Mouse (Mus musculus): Measurements from ENCODE around the gene Rnf183. TPM values are rescaled to one million over a fixed set of nuclear protein-coding genes. Genes with fewer than 3 reads are reported as not detected.
A peak's percentile ranks its signal among the peaks of the same experiment; 100 is the strongest.
"Not testable (repeated sequence)": the region's sequence is repeated elsewhere in the genome, so short reads cannot be mapped to it uniquely, and the experiment has no call there.

The Rnf183 gene
- 0.40 and 0.95 TPM in 2 replicates for polyA plus RNA-seq (2015; fragmentation: Nextera tagmentation; extraction: Ambion mirVana)

DNA sequence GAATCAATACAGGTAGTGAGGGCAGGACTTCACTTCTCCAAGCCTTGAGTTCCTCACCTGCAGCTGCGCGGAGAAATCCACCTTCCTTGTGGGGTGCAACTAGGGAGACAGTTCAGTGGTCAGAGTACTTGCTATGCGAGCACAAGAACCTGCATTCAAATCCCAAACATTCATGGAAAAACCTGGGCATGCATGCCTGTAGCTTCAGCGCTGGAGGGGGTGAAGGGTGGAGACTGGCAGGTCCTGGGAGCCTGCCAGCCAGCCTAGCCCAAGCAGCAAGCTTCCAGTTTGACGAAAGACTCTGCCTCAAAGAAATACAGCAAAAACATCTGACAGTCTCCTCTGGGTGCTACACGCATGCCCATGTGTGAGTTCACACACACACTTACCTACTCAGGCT is at the start of gene Rnf183:
TSS of gene Rnf183 (minus strand) at position 172 of the 400 bp plus-strand sequence.
- H3K27me3 ChIP-seq (ENCODE audit: insufficient read depth, low read length), result no peaks in the 10 kb centered on the region
- no peak within 1 kb of the TSS for H3K4me3 ChIP-seq (ENCODE audit: low read length)
- H3K9me3 ChIP-seq (ENCODE audit: low read length), result no peaks in the 10 kb centered on the region
- no peaks in the 10 kb centered on the region for H3K4me1 ChIP-seq (ENCODE audit: insufficient read depth, low read length)
- H3K4me2 ChIP-seq (replicated peaks; ENCODE audit: low read depth, low read length), result no peak within 1 kb of the TSS
- WGBS, result 85% methylated on average over 6 of the region's 6 CpGs
- H3K9ac ChIP-seq (replicated peaks; ENCODE audit: low read length), result no peak within 1 kb of the TSS
- no peak within 1 kb of the TSS for H3K27ac ChIP-seq (ENCODE audit: low read length)
- ATAC-seq (ENCODE audit: low FRiP score, low TSS enrichment), result no peak
- no peaks in the 10 kb centered on the region for H3K36me3 ChIP-seq (ENCODE audit: insufficient read depth, low read length)

DNA sequence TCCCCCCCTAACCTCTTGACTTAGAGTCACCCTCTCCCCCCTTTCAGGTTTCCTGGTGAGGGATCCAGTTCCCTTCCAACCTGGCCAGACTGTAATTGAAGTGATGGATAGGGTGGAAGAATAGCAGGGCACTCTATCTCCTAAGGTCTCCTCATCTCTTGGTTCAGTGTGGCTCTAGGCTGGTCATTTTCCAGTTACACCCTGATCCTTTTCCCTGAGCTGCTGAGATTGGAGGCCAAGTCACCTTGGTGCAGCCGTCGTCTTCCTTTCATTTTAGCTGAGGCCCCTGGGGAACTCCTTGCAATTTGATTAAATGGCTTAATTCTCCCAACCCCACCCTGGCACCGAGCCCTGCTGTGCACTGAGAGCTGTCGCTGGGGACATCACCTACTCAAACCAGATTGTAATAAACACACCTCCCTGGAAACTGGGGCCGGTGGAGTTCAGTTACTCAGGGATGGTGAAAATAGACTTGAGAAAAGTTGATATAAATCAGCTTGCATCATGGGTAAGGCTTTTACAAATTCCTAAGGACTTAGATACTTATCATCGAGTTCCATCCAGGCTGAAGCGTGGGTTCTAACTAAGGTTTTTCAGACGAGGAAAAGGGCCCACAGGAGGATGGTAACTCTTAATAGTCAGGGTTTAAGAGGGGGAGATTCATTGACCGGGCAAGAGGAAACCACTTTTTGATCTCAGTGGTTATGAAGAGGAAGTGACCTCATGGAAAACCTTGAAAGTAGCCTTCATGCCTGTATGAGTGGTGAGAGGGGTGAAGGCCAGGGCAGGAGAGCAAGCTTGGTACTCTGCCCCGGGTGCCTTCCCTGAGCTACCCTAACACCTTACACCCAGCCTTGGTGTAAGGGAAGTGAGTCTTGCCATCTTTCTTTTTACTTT is 45.9 kb upstream of the Rnf183 start:
- H3K27me3 ChIP-seq (ENCODE audit: insufficient read depth, low read length), result no peaks in the 10 kb centered on the region
- H3K9me3 ChIP-seq (ENCODE audit: low read length), result no peaks in the 10 kb centered on the region
- H3K36me3 ChIP-seq (ENCODE audit: insufficient read depth, low read length), result no peaks in the 10 kb centered on the region
- H3K4me1 ChIP-seq (ENCODE audit: insufficient read depth, low read length), result peaks cover 12% of the 10 kb centered on the region
- H3K4me3 ChIP-seq (ENCODE audit: low read length), result peak overlapping the region; percentile 58
- WGBS, result 38% methylated on average over 10 of the region's 10 CpGs
- peak overlapping the region; percentile 45; the same call in 1 of the 2 replicates for H3K9ac ChIP-seq (replicated peaks; ENCODE audit: low read length)
- peak overlapping the region; percentile 60; the same call in 1 of the 2 replicates for H3K27ac ChIP-seq (ENCODE audit: low read length)
- peak overlapping the region; percentile 86 for H3K4me2 ChIP-seq (replicated peaks; ENCODE audit: low read depth, low read length)
- ATAC-seq (ENCODE audit: low FRiP score, low TSS enrichment), result peak; percentile 32; the same call in 1 of the 2 replicates

DNA sequence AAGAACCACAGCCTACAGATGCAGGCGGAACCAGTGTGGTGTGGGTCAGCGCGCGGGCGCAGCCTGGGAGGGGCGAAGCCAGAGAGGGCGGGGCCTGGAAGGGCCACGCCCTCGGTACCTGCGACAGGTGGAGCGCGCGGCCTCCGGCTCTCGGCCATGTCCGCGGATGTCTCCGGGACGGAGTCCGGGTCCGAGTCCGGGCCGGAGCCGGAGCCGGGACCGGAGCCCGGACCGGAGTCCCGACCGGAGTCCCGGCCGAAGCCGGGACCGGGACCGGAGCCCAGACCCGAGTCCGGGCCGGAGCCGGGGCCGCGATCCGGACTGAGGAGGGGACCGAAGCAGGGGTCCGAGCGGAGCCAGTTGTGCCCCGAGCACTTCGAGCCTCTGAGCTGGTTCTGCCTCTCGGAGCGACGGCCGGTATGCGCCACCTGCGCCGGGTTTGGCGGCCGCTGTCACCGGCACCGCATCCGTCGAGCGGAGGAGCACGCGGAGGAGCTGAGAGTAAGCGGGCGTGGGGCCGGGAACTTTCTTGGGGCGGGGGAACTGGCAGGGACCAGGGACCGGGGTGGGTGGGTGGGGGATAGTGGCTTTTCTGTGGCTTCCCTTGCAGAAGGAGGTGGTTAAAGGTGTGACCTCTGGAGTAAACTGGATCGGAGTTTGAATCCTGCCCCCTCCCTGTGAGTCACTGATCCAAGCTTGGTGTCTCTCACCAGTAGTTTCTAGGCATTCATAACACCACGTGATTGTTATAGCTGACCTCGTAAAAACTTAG is 45.1 kb upstream of the Rnf183 start, which contains the start of gene Bspry:
TSS of gene Bspry (plus strand) at position 117 of the 772 bp plus-strand sequence.
- H3K9ac ChIP-seq (replicated peaks; ENCODE audit: low read length), result peak within 1 kb of the TSS; percentile 70
- H3K36me3 ChIP-seq (ENCODE audit: insufficient read depth, low read length), result no peaks in the 10 kb centered on the region
- H3K4me1 ChIP-seq (ENCODE audit: insufficient read depth, low read length), result peaks cover 12% of the 10 kb centered on the region
- no peaks in the 10 kb centered on the region for H3K27me3 ChIP-seq (ENCODE audit: insufficient read depth, low read length)
- 1% methylated on average over 57 of the region's 71 CpGs for WGBS
- H3K4me2 ChIP-seq (replicated peaks; ENCODE audit: low read depth, low read length), result peak within 1 kb of the TSS; percentile 86
- H3K9me3 ChIP-seq (ENCODE audit: low read length), result no peaks in the 10 kb centered on the region
- H3K4me3 ChIP-seq (ENCODE audit: low read length), result peak within 1 kb of the TSS; percentile 58
- ATAC-seq (ENCODE audit: low FRiP score, low TSS enrichment), result peak; percentile 88
- peak within 1 kb of the TSS; percentile 60 for H3K27ac ChIP-seq (ENCODE audit: low read length)

DNA sequence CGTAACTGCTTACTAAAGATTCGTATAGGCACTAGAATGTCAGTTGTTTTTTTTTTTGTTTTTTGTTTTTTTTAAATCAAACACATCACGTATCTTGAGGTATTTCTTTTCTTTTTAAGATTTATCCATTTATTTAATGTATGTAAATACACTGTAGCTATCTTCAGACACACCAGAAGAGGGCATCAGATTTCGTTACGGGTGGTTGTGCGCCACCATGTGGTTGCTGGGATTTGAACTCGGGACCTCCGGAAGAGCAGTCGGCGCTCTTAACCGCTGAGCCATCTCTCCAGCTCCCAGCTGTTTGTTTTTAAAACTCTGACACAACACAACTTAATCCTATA is 44.5 kb upstream of the Rnf183 start:
- not testable (repeated sequence) for ATAC-seq (ENCODE audit: low FRiP score, low TSS enrichment); H3K27ac ChIP-seq (ENCODE audit: low read length); H3K36me3 ChIP-seq (ENCODE audit: insufficient read depth, low read length); H3K27me3 ChIP-seq (ENCODE audit: insufficient read depth, low read length); H3K9me3 ChIP-seq (ENCODE audit: low read length)
- WGBS, result 13% methylated on average over 11 of the region's 11 CpGs
- H3K4me1 ChIP-seq (ENCODE audit: insufficient read depth, low read length), result peaks cover 12% of the 10 kb centered on the region
- peak overlapping the region; percentile 58 for H3K4me3 ChIP-seq (ENCODE audit: low read length)
- H3K9ac ChIP-seq (replicated peaks; ENCODE audit: low read length), result peak overlapping the region; percentile 70; the same call in 1 of the 2 replicates
- H3K4me2 ChIP-seq (replicated peaks; ENCODE audit: low read depth, low read length), result peak overlapping the region; percentile 86

DNA sequence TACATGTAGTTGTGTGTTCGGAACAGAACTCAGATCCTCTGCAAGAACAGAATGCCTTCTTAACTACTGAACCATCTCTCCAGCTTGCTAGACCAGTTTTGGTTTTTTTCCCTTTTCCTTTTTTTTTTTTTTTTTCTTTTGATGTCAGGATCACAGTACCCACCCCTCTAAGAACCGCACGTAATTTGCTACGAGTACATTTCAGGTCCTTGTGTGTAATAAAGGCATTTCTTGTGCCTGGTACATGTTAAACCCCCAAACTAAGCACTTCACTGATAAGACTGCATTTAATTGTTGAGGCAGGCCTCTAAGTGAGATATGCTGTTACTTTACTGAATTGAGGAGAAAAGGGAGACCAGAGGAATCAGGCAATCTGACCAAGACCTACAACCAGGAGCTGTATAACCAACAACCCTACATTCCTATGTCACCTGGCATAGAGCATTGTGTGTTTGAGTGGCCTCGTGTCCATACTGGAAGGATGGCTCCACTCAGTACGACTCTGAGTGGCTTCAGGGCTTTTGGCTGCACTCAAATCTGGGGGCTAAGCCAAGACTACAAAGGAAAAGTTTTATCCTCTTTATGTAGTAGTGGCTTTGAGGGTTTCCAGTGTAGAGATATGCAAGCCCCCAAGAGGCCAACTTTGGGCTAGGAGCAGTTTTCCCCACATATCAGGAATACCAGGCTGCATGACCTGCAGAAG is 42.6 kb upstream of the Rnf183 start:
- Histone ChIP-seq H3K27me3 (ENCODE audit: insufficient read depth, low read length) (no peaks in the 10 kb centered on the region), H3K36me3 (ENCODE audit: insufficient read depth, low read length) (no peaks in the 10 kb centered on the region), H3K9me3 (ENCODE audit: low read length) (no peaks in the 10 kb centered on the region), H3K27ac (ENCODE audit: low read length) (peak overlapping the region; percentile 39; the same call in 1 of the 2 replicates), H3K4me3 (ENCODE audit: low read length) (no peak overlapping the region), H3K9ac (replicated peaks; ENCODE audit: low read length) (no peak overlapping the region), H3K4me1 (ENCODE audit: insufficient read depth, low read length) (peaks cover 12% of the 10 kb centered on the region), H3K4me2 (replicated peaks; ENCODE audit: low read depth, low read length) (no peak overlapping the region)
- 77% methylated on average over 6 of the region's 6 CpGs for WGBS
- ATAC-seq (ENCODE audit: low FRiP score, low TSS enrichment), result no peak

DNA sequence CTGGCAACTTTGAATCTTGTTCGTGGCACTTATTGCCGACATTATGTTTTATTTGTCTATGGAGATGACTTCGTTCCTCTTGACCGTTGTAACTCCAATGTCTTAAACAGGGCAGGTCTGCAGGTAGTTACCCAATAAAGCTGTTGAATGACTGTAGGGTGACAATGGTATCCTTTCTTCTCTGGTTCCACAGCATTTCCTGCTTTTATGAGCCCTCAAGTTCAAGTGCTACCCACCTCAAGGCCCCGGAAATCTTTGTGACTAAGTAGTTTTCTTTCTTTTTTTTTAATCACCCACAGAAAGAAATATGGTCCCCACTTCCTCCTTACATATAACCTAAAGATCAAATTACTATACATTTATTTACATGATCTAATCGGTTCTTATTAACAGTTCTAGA is 40.7 kb upstream of the Rnf183 start:
- ATAC-seq (ENCODE audit: low FRiP score, low TSS enrichment), result no peak

DNA sequence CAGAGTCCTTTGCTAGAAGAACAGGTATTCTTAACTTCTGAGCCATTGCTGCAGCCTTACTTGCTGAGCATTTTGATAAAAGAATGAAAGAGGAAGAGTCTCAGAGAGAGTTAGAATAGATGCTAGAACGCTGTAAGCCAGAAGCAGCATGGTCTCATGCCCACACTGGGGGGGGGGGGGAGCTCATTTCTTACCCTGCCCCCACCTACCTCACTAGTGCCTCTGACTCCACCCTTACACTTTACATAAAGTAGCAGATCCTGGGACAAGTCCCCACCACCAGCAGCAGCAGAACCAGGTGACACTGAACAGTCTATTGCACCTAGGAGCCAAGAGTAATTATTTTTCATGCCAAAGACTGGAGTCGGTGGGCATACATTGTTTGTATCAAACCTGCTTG is 40.1 kb upstream of the Rnf183 start:
- Histone ChIP-seq H3K27me3 (ENCODE audit: insufficient read depth, low read length) (no peaks in the 10 kb centered on the region), H3K27ac (ENCODE audit: low read length) (peak overlapping the region; percentile 2; the same call in 1 of the 2 replicates), H3K4me3 (ENCODE audit: low read length) (no peak overlapping the region), H3K36me3 (ENCODE audit: insufficient read depth, low read length) (no peaks in the 10 kb centered on the region), H3K9ac (replicated peaks; ENCODE audit: low read length) (no peak overlapping the region), H3K4me2 (replicated peaks; ENCODE audit: low read depth, low read length) (no peak overlapping the region), H3K9me3 (ENCODE audit: low read length) (no peaks in the 10 kb centered on the region), H3K4me1 (ENCODE audit: insufficient read depth, low read length) (peaks cover 9% of the 10 kb centered on the region)
- peak; percentile 10; the same call in 1 of the 2 replicates for ATAC-seq (ENCODE audit: low FRiP score, low TSS enrichment)
- WGBS, result 61% methylated on average over 2 of the region's 2 CpGs

More for the DNA sequence above, 40.7 kb upstream of the Rnf183 start:
- Histone ChIP-seq H3K36me3 (ENCODE audit: insufficient read depth, low read length) (no peaks in the 10 kb centered on the region), H3K9me3 (ENCODE audit: low read length) (no peaks in the 10 kb centered on the region), H3K4me1 (ENCODE audit: insufficient read depth, low read length) (peaks cover 9% of the 10 kb centered on the region), H3K27me3 (ENCODE audit: insufficient read depth, low read length) (no peaks in the 10 kb centered on the region), H3K27ac (ENCODE audit: low read length) (peak overlapping the region; percentile 2; the same call in 1 of the 2 replicates), H3K4me3 (ENCODE audit: low read length) (no peak overlapping the region), H3K4me2 (replicated peaks; ENCODE audit: low read depth, low read length) (no peak overlapping the region), H3K9ac (replicated peaks; ENCODE audit: low read length) (no peak overlapping the region)
- 79% methylated on average over 6 of the region's 6 CpGs for WGBS

DNA sequence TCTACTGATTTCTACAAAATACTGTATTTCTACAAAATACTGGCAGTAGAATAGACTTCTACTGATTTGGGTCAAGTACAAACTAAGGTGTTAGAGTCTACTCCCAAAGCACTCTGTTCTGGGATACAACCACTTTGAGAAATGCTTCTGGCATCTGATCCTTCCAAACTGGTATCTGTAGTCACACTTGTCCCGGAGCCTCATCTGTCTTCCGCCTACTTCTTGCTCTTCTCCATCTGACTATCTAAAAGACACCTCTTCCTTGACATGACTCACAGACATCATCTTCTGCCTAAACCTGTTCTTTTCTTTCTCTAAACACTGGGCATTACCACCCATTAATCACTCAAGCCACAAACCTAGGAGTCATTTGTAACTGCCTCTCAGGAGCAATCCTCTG is 37.0 kb upstream of the Rnf183 start:
- Histone ChIP-seq H3K4me3 (ENCODE audit: low read length) (no peak overlapping the region), H3K9me3 (ENCODE audit: low read length) (peaks cover 3% of the 10 kb centered on the region; the same call in 1 of the 2 replicates), H3K27me3 (ENCODE audit: insufficient read depth, low read length) (no peaks in the 10 kb centered on the region), H3K9ac (replicated peaks; ENCODE audit: low read length) (no peak overlapping the region), H3K4me2 (replicated peaks; ENCODE audit: low read depth, low read length) (no peak overlapping the region), H3K36me3 (ENCODE audit: insufficient read depth, low read length) (peaks cover 3% of the 10 kb centered on the region; the same call in 1 of the 2 replicates), H3K27ac (ENCODE audit: low read length) (no peak overlapping the region), H3K4me1 (ENCODE audit: insufficient read depth, low read length) (peaks cover 6% of the 10 kb centered on the region; the same call in 1 of the 2 replicates)
- ATAC-seq (ENCODE audit: low FRiP score, low TSS enrichment), result no peak
- 97% methylated on average over 2 of the region's 2 CpGs for WGBS

DNA sequence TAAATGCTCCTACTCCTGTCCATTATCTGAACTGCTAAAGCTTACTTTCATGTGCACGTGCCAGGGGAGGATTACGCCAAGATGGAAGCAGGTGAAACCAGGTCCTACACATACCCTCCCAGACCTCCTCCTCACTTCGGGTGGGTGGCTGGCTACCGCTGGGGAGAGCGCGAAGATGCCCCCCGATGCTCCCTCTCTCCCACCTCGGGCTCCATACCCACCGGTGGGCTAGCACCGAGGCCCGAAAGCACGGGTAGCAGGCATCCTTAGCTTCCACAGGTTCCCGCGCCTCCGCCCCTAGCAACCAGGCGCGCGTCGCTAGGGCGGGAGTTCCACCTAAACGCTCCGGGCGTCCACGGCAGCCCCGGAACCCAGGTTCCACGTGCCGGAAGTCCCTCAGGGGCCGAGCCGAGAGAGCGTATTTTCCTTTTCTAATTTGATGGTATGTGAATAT is 35.6 kb upstream of the Rnf183 start, which contains the start of gene Wdr31:
TSS of gene Wdr31 (minus strand) at position 299 of the 454 bp plus-strand sequence.
- Histone ChIP-seq H3K36me3 (ENCODE audit: insufficient read depth, low read length) (peaks cover 3% of the 10 kb centered on the region; the same call in 1 of the 2 replicates), H3K9me3 (ENCODE audit: low read length) (peaks cover 3% of the 10 kb centered on the region; the same call in 1 of the 2 replicates), H3K4me1 (ENCODE audit: insufficient read depth, low read length) (peaks cover 4% of the 10 kb centered on the region; the same call in 1 of the 2 replicates), H3K27me3 (ENCODE audit: insufficient read depth, low read length) (no peaks in the 10 kb centered on the region), H3K4me2 (replicated peaks; ENCODE audit: low read depth, low read length) (peak within 1 kb of the TSS; percentile 65), H3K4me3 (ENCODE audit: low read length) (peak within 1 kb of the TSS; percentile 64), H3K9ac (replicated peaks; ENCODE audit: low read length) (peak within 1 kb of the TSS; percentile 77), H3K27ac (ENCODE audit: low read length) (no peak within 1 kb of the TSS)
- peak; percentile 94 for ATAC-seq (ENCODE audit: low FRiP score, low TSS enrichment)
- WGBS, result under 1% methylated on average over 30 of the region's 30 CpGs

All from kidney, embryonic 16.5 days (tissue).